In genomic region chr2:168114699-168115350, GRCm38 (mm10) we compare ENCODE assay signal across 8 mouse cellular contexts. TPM values are rescaled to one million over a fixed set of nuclear protein-coding genes. Genes with fewer than 3 reads are reported as not detected.
DNase-seq lines count a peak whose midpoint lies in the region; ATAC-seq and TF ChIP-seq lines count a peak whose summit lies in the region.

No protein-coding gene starts in this region.

- no peaks in the 10 kb centered on the region for H3K36me3 ChIP-seq in forebrain, embryonic 13.5 days (ENCODE audit: poor library complexity, severe bottlenecking)
- H3K36me3 ChIP-seq in heart, postnatal 0 days (replicated peaks; ENCODE audit: control insufficient read depth, insufficient read depth, low read length): no peaks in the 10 kb centered on the region

- DNase-seq in 3134 (ENCODE audit: extremely low read depth, insufficient read length, low spot score): peak; percentile 78
- DNase-seq in adrenal gland, adult 18-20 months (ENCODE audit: low spot score in 2 of 2): peak; percentile 55 to 57
- peak; percentile 93 for DNase-seq in heart, postnatal 0 days (ENCODE audit: low spot score)
- DNase-seq in kidney, postnatal 14 days: peak; percentile 94
- peak; percentile 85 to 90 for DNase-seq in lung, adult 18-20 months
- DNase-seq in ovary, adult 18-20 months (ENCODE audit: low spot score): peak; percentile 81
- peak; percentile 92 for DNase-seq in urinary bladder, postnatal 14 days (ENCODE audit: low spot score)

- H3K4me3 ChIP-seq in forebrain, embryonic 13.5 days: no peak overlapping the region
- H3K4me3 ChIP-seq in heart, postnatal 0 days (ENCODE audit: low read depth, low read length): no peak overlapping the region

- peaks cover 18% of the 10 kb centered on the region for H3K4me1 ChIP-seq in forebrain, embryonic 13.5 days
- 0 out of 2 replicates have a peak, but pooled peaks cover 9% of the 10 kb centered on the region for H3K4me1 ChIP-seq in heart, postnatal 0 days (ENCODE audit: control insufficient read depth, insufficient read depth)

- TF ChIP-seq CTCF in heart, postnatal 0 days (IDR thresholded peaks at IDR 0.05; ENCODE audit: low read depth): peak; percentile 65

- ATAC-seq in forebrain, embryonic 13.5 days: peak; percentile 46
- ATAC-seq in heart, postnatal 0 days (ENCODE audit: insufficient read depth, low read depth): peak; percentile 91

- peak overlapping the region; percentile 5; the same call in 1 of the 2 replicates for H3K4me2 ChIP-seq in forebrain, embryonic 13.5 days
- no peak overlapping the region for H3K4me2 ChIP-seq in heart, postnatal 0 days (ENCODE audit: low read depth, low read length)

- TF ChIP-seq EP300 in heart, postnatal 0 days (IDR thresholded peaks at IDR 0.05; ENCODE audit: low read depth): peak; percentile 86

- H3K9me3 ChIP-seq in forebrain, embryonic 13.5 days (replicated peaks): no peaks in the 10 kb centered on the region
- H3K9me3 ChIP-seq in heart, postnatal 0 days (replicated peaks; ENCODE audit: control insufficient read depth, low read length): no peaks in the 10 kb centered on the region

- no peak overlapping the region for H3K9ac ChIP-seq in forebrain, embryonic 13.5 days
- no peak overlapping the region; the same call in 1 of the 2 replicates for H3K9ac ChIP-seq in heart, postnatal 0 days (replicated peaks; ENCODE audit: low read depth, low read length)

- H3K27ac ChIP-seq in forebrain, embryonic 13.5 days: peak overlapping the region; percentile 44; the same call in 1 of the 2 replicates
- peak overlapping the region; percentile 73 for H3K27ac ChIP-seq in heart, postnatal 0 days (ENCODE audit: low read depth)

- WGBS in forebrain, embryonic 13.5 days: 12% methylated on average over 17 of the region's 17 CpGs
- 21% methylated on average over 17 of the region's 17 CpGs for WGBS in heart, postnatal 0 days

- H3K27me3 ChIP-seq in forebrain, embryonic 13.5 days: 0 out of 2 replicates have a peak, but pooled peaks cover 7% of the 10 kb centered on the region
- H3K27me3 ChIP-seq in heart, postnatal 0 days (ENCODE audit: control insufficient read depth, insufficient read depth, low read length): peaks cover 12% of the 10 kb centered on the region; the same call in 1 of the 2 replicates

RNA-seq across cellular contexts. Expression of gene Pard6b, which starts 34.0 kb away (rescaled TPM):
- total RNA-seq in adrenal gland, adult 18-20 months (2021): 1 to 10 TPM; 1.2 to 1.6 TPM
- 7.6 and 7.7 TPM in 2 replicates for polyA plus RNA-seq in forebrain, embryonic 13.5 days (2015; fragmentation: Nextera tagmentation; extraction: Ambion mirVana)
- total RNA-seq in heart, postnatal 0 days (2014; rRNA removed; ENCODE audit: low replicate concordance): 4.4 and 6.5 TPM in 2 replicates
- 3.3 and 3.5 TPM in 2 replicates for polyA plus RNA-seq in heart, postnatal 0 days (2015; fragmentation: Nextera tagmentation; extraction: Ambion mirVana)
